Mouse (Mus musculus) megakaryocyte progenitor cell, adult 5-6 weeks (primary cell): ENCODE results near the gene Gadd45gip1. TPM values are rescaled to one million over a fixed set of nuclear protein-coding genes. Genes with fewer than 3 reads are reported as not detected.
"Not testable (repeated sequence)": the region's sequence is repeated elsewhere in the genome, so short reads cannot be mapped to it uniquely, and the experiment has no call there.

Source experiments
- ATAC-seq: replicated peaks from 2 replicates; pipeline ENCODE4 v1.8.0; 2016; ENCODE audit warnings: mild to moderate bottlenecking, moderate TSS enrichment, inconsistent platforms; ENCODE audit not compliant: poor library complexity
- total RNA-seq, 2 experiments: library from RNA; stranded (forward) in 1 of 2; stranded (reverse) in 1 of 2; fragments of 157-497, 149-512 nt in 1 of 2; fragments of 200-1000 nt in 1 of 2; gene quantifications; 2 replicates each; pipeline versions ENCODE4 v1.2.3 to v1.2.4; 2015 to 2017

The Gadd45gip1 gene
- total RNA-seq, 2 experiments from 2014 or later, result 21.9 to 51.2 TPM

- 0 out of 2 replicates have a peak, but pooled peaks have one; percentile 30 for ATAC-seq
Measured at GRCm38 (mm10) chr8:84825636-84826035, 5.7 kb upstream of the Gadd45gip1 start.

GRCm38 (mm10) chr8:84826518-84826917, 4.8 kb upstream of the Gadd45gip1 start:
- ATAC-seq, result not testable (repeated sequence)

GRCm38 (mm10) chr8:84832034-84832717, 854 bp downstream of the Gadd45gip1 start:
- peak; percentile 84 for ATAC-seq

DNA sequence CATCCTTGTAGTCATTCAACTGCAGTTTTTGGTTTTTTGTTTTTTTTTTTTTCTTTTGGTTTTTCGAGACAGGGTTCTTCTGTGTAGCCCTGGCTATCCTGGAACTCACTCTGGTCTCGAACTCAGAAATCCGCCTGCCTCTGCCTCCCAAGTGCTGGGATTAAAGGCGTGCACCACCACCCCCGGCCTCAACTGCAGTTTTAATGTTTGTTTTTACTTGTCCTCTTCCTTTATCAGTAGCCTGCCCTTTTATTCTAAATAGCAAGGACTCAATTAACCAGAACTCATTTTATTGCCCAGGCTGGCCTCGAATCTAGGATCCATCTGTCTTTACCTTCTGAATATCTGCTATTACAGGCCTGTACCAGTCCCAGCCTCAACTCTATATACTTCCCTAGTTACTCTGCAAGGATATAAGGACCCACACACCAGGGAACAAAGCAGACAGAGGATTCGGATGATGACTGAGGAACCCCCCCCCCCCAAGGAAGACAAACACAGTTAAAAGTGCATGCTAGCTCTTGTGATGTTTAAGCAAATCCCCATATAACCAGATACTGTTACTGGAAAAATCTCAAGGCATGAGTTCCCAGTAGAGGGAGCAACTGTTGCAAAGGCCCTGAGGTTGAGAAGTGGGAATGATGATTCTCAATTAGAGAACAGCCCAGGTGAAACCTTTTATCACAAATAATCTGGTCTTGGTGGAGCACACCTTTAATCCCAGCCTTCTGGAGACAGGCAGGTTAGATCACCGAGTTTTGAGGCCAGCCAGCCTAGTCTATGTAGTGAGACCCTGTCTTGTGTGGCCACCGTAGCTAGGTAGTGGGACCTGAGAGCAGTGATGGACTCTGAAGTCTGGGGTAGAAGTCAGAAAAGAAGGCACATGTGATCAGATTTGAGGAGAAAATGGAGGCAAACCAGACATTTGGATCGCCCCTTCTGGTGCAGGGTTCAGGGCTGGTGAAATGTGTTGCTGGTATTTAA, 1.7 kb downstream of the Gadd45gip1 start:
- ATAC-seq, result no peak

DNA sequence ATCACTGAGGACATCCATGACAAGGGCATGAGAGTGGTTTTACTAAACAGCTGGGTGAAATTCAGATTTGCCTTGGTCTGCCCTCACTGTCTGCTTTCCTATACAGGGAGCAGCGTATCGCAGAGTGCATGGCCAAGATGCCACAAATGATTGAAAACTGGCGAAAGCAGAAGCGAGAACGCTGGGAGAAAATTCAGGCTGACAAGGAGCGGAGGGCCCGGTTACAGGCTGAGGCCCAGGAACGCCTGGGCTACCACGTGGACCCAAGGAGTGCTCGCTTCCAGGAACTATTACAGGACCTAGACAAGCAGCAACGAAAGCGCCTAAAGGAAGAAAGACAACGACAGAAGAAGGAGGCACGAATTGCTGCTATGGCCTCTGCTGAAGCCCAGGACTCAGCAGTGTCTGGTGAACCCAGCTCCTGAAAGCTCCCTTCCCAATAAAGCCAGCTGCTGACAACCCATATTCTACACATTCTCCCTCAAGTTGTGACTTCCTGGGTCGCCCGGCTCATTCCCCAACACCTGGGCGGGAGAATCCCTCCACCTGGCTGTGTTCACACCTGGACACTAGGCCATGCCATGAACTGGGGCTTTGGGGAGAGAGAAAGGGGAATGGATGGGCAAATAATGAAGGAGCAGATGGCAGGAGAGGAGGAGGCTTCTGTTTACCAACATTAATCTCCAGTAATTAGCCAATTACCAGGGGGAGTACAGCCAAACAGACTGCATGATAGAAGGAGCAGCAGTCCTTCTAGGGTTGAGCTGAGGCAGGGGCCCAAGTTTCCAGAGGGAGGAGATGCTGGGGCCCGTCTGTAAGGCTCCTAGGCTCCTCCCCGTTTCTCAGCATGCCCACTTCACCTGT, 2.9 kb downstream of the Gadd45gip1 start:
- no peak for ATAC-seq

DNA sequence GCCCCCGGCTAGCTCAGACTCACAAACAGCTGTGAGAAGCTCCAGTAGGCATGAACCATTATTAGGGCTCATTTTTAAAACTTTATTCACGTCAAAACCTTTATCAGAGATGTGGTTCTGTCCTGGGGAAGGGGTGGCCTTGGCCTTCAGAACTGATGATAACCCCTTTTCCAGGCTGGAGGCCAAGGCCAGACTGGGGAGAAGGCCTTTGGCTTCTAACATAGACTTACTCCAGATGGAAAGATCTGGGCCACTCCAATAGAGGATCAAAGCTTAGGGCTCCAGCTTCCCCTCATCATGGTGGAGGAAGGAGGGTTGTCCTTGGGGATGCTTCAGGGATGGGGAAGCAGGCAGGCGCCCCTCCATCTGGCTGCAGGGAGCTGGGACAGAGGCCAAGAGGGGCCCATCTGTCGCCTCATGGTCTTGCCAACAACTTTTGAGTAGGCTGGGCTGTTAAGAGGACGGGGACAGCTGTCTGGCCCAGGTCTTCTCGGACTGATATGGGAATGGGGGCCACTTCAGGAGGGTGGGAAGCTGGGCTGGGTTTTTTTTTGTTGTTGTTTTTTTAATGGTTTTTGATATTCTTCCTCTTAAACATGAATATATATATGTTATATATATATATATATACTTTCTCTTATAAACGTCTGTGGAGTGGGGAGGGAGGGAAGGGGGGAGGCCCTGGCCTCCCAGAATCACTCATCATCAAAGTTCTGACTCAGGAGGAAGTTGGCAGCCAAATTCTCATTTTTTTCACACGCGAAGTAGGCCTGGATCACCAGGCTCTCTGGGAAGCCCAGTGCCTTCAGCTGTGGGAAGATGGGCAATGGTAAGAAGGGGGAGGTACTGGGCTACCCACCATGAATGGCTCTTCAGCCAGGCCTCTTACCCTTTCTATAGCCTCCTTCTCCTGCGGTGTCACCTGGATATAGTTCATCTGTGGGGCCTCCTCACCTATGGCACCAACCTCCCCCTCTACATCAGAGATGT, 3.8 kb downstream of the Gadd45gip1 start:
- ATAC-seq, result no peak

GRCm38 (mm10) chr8:84837149-84837911, 6.0 kb downstream of the Gadd45gip1 start:
- no peak for ATAC-seq

GRCm38 (mm10) chr8:84837912-84838470, 6.7 kb downstream of the Gadd45gip1 start:
- no peak for ATAC-seq

DNA sequence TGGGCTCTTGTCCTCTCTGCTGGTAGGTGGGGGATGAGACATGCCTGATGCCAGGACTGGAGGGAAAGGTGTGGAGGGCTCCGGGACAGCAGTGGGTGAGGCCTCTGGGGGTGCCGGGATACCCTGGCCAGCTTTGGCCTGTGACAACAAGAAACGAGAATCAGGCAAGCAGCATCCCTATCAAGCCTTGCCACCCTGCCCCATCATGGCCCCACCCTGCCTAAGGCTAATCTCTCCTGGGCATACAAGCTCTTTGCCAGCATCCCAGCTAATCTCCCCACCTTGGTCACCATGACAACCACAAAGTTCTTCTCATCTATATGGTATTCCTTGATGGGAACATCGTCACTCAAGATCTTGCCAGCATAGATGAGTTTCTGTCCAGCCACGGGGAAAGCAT, 7.2 kb downstream of the Gadd45gip1 start:
- ATAC-seq, result peak; percentile 59

- no peak for ATAC-seq
Measured at GRCm38 (mm10) chr8:84839411-84839810, 8.1 kb downstream of the Gadd45gip1 start.

- ATAC-seq, result no peak
Measured at GRCm38 (mm10) chr8:84839875-84840247, 8.5 kb downstream of the Gadd45gip1 start.

- ATAC-seq, result peak; percentile 84
Measured at GRCm38 (mm10) chr8:84840248-84840999, 9.1 kb downstream of the Gadd45gip1 start, which contains the start of gene Rad23a. Rad23a (minus strand) TSS chr8:84840665.

DNA sequence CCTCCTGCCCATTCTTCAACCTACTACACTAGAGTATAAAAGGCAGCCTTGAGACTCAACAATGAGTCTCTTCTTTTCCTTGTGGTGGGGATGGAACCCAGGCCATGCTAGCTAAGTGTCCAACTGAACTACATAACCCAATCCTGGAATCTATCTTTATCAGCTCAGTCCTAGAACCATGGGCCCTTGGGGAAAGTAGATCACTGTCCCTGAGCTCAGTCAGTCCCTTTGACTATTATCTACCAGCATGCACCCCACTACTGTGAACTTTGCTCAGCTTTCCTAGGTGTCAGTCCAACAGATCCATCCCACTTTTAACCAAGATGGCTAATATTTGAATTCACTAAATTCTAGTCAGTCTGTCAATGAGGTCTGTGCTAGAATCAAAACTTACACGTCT, 10.2 kb downstream of the Gadd45gip1 start:
- no peak for ATAC-seq

DNA sequence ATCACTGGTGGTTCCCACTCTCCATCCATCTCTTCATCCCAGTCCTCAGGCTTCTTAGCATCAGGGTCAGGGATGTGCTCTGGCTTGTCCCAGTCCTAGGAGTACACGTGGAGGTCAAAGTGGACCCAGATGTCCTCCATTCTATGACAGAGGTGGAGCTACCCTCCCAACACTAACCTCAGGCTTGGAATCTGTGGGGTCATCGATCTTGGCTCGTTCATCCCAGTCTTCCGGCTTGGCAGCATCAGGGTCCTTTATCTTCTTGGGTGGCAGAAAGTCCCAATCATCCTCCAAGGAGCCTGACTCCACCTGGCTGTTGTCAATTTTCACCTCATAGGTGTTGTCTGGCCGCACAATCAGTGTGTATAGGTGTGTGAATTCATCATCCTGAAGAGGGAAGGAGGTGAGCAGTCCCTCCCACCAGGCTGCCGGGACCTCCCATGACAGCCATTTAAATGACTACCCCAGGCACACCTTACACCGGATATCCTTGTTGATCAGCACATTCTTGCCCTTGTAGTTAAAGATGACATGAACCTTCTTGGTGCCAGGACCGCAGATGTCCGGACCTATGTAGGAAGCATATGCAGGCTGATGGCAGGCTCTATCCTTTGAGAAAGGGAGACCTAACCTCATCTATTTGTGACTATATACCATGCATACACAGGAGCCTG, 13.2 kb downstream of the Gadd45gip1 start:
- ATAC-seq, result no peak

GRCm38 (mm10) chr8:84845355-84846093, 14.2 kb downstream of the Gadd45gip1 start:
- no peak for ATAC-seq

GRCm38 (mm10) chr8:84846094-84846721, 14.9 kb downstream of the Gadd45gip1 start:
- ATAC-seq, result no peak
